Mouse (Mus musculus) CH12.LX (cell line): Measurements from ENCODE around the gene Ptp4a2. TPM values are rescaled to one million over a fixed set of nuclear protein-coding genes. Genes with fewer than 3 reads are reported as not detected.

Experiments
- DNase-seq: peaks from one replicate; pipeline ENCODE4 v3.0.0-alpha.2; 2013; ENCODE audit errors: extremely low read depth
- H3K27ac ChIP-seq: 2 replicates; pipeline ENCODE4 v1.5.1; 2012; ENCODE audit warnings: low read depth, mild to moderate bottlenecking, control low read depth, moderate library complexity; ENCODE audit not compliant: insufficient read depth
- H3K27me3 ChIP-seq: replicated peaks from 2 replicates; pipeline ENCODE3; 2012; ENCODE audit warnings: inconsistent platforms
- H3K36me3 ChIP-seq, 2 experiments: replicated peaks in 1 of 2; 2 replicates each; pipeline versions ENCODE3 to v1.6.1; 2012; ENCODE audit warnings: inconsistent platforms in 1 of 2, low read length in 1 of 2, mild to moderate bottlenecking in 1 of 2, mixed read lengths in 1 of 2, moderate library complexity in 1 of 2; ENCODE audit not compliant: control insufficient read depth in 1 of 2, insufficient read depth in 1 of 2
- H3K4me1 ChIP-seq, 2 experiments: 2 replicates each; pipeline ENCODE4 v1.6.1; 2012; ENCODE audit warnings: inconsistent platforms in 1 of 2, moderate library complexity in 1 of 2; ENCODE audit not compliant: insufficient read depth in 2 of 2, control insufficient read depth in 1 of 2
- H3K4me2 ChIP-seq: 2 replicates; pipeline ENCODE4 v1.6.1; 2012; ENCODE audit warnings: low read depth, mild to moderate bottlenecking, control low read depth; ENCODE audit not compliant: poor library complexity, insufficient read depth, severe bottlenecking
- H3K4me3 ChIP-seq, 3 experiments: fragments of 150-350 bp in 1 of 3; sonication (generic) in 1 of 3; replicated peaks in 1 of 3; 2 replicates each; pipeline versions ENCODE3 to v1.5.1; 2011 to 2012; ENCODE audit warnings: low read depth in 2 of 3, low read length in 2 of 3, mild to moderate bottlenecking in 2 of 3, moderate library complexity in 2 of 3, control low read depth in 1 of 3, improper control_type of control experiment in 1 of 3, inconsistent platforms in 1 of 3, mixed read lengths in 1 of 3; ENCODE audit not compliant: poor library complexity in 1 of 3
- H3K79me2 ChIP-seq: replicated peaks from 2 replicates; pipeline ENCODE4 v1.6.1; 2012; ENCODE audit warnings: mild to moderate bottlenecking, moderate library complexity; ENCODE audit not compliant: control insufficient read depth, poor library complexity, insufficient read depth, severe bottlenecking; ENCODE audit errors: extremely low read depth
- H3K9ac ChIP-seq: 2 replicates; pipeline ENCODE4 v1.6.1; 2012; ENCODE audit warnings: low read depth, mild to moderate bottlenecking, control low read depth, moderate library complexity; ENCODE audit not compliant: insufficient read depth
- H3K9me3 ChIP-seq: replicated peaks from 2 replicates; pipeline ENCODE3; 2012; ENCODE audit warnings: low read length, inconsistent platforms, mixed read lengths
- BHLHE40 ChIP-seq: IDR thresholded peaks from 2 replicates; pipeline ENCODE4 v1.6.1; 2011; ENCODE audit warnings: mild to moderate bottlenecking, low read depth, low read length, improper control_type of control experiment
- CHD1 ChIP-seq: IDR thresholded peaks from 2 replicates; pipeline ENCODE4 v1.6.1; 2012; ENCODE audit warnings: low read depth, low read length, improper control_type of control experiment, inconsistent platforms
- ELF1 ChIP-seq: IDR thresholded peaks from 2 replicates; pipeline ENCODE4 v1.6.1; 2014; ENCODE audit warnings: low read depth, mild to moderate bottlenecking, inconsistent platforms, low read length, improper control_type of control experiment
- EP300 ChIP-seq: IDR thresholded peaks from 2 replicates; pipeline ENCODE4 v1.6.1; 2011; ENCODE audit warnings: low read length, improper control_type of control experiment
- IRF4 ChIP-seq: IDR thresholded peaks from 2 replicates; pipeline ENCODE4 v1.6.1; 2014; ENCODE audit warnings: low read depth, mild to moderate bottlenecking, inconsistent platforms, low read length, improper control_type of control experiment
- JUN ChIP-seq: IDR thresholded peaks from 2 replicates; pipeline ENCODE4 v1.6.1; 2011; ENCODE audit warnings: low read depth, mild to moderate bottlenecking, low read length, improper control_type of control experiment, moderate library complexity; ENCODE audit not compliant: insufficient read depth
- JUND ChIP-seq: conservative IDR thresholded peaks from 2 replicates; pipeline ENCODE4 v1.6.1; 2011; ENCODE audit warnings: low read depth, low read length, improper control_type of control experiment
- MYC ChIP-seq: IDR thresholded peaks from 2 replicates; pipeline ENCODE4 v1.6.1; 2011; ENCODE audit warnings: low read depth, mild to moderate bottlenecking, improper control_type of control experiment, low read length
- POLR2A ChIP-seq: IDR thresholded peaks from 2 replicates; pipeline ENCODE4 v1.6.1; 2011; ENCODE audit warnings: low read depth, mild to moderate bottlenecking, improper control_type of control experiment, low read length
- RAD21 ChIP-seq: IDR thresholded peaks from 2 replicates; pipeline ENCODE4 v1.6.1; 2011; ENCODE audit warnings: low read depth, mild to moderate bottlenecking, low read length, improper control_type of control experiment, moderate library complexity
- TBP ChIP-seq: conservative IDR thresholded peaks from 2 replicates; pipeline ENCODE4 v1.6.1; 2011; ENCODE audit warnings: low read depth, low read length, improper control_type of control experiment
- TCF12 ChIP-seq: IDR thresholded peaks from 2 replicates; pipeline ENCODE4 v1.6.1; 2014; ENCODE audit warnings: low read depth, mild to moderate bottlenecking, inconsistent platforms, low read length, improper control_type of control experiment
- ZC3H11A ChIP-seq: IDR thresholded peaks from 2 replicates; pipeline ENCODE4 v1.6.1; 2012; ENCODE audit warnings: low read depth, mild to moderate bottlenecking, inconsistent platforms, low read length, improper control_type of control experiment
- dilution Hi-C: fragments of 300-500 bp; cut with MboI; formaldehyde crosslinking; loops from 2 replicates; pipeline ENCODE4 v1.14.3; 2020; ENCODE audit warnings: low sequenced_read_pairs; ENCODE audit not compliant: extremely low pct_unique_long_range_greater_than_20kb, extremely low pct_ligation_motif_present
- in situ Hi-C: fragments of 300-500 bp; cut with MboI; formaldehyde crosslinking; loops from 3 replicates; pipeline ENCODE4 v1.14.3; 2019; ENCODE audit warnings: low sequenced_read_pairs, low pct_ligation_motif_present, low pct_unique_long_range_greater_than_20kb, mixed read lengths
- polyA plus RNA-seq: library from polyadenylated mRNA; unstranded; fragments of >175 nt; gene quantifications from 2 replicates; pipeline ENCODE4 v1.2.1, GENCODE M21; 2012; ENCODE audit warnings: low read depth; ENCODE audit not compliant: insufficient read length
- total RNA-seq, 2 experiments: library from RNA; depleted of rRNA; stranded (reverse); fragments of 300-350 nt in 1 of 2; fragments of >200 nt in 1 of 2; gene quantifications; 2 replicates each; pipeline ENCODE4 v1.2.3; 2012 to 2014

The Ptp4a2 gene
- total and polyA plus RNA-seq, 3 experiments = 113 to 415 (median 327) TPM

DNA sequence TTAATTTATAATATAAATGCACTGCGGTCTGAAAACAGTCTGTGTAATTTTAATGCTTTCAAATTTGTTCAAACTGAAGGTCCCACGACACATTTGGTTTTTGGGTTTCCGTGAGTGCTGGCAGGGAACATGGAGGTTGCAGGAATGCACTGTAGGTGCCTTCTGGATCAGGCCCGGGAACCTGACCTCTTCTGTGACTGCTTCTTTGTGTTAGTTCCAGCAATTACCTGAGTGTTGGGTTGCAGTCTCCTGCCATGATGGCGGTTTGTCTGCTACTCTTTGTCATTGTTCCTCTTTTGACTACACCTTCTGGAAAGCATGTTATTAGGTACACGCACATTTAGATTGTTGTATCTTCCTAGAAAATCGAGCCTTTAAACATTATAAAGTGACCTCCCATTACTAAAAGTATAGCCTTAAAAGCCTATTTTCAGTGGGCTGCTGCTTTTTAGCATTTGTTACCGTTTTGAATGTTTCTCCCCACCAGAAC is 67.7 kb downstream of the Ptp4a2 start:
- Histone ChIP-seq H3K27me3 (no peaks in the 10 kb centered on the region), H3K79me2 (no peaks in the 10 kb centered on the region), H3K4me1 (peaks cover 25 to 49% of the 10 kb centered on the region in 2 experiments), H3K9me3 (no peaks in the 10 kb centered on the region), H3K9ac (peak overlapping the region; percentile 22; the same call in 1 of the 2 replicates), H3K4me2 (no peak overlapping the region; the same call in 1 of the 2 replicates), H3K4me3 (no peak overlapping the region), H3K27ac (peak overlapping the region; percentile 33), H3K36me3 (no peaks in the 10 kb centered on the region)
- dilution Hi-C loops (no loop called here), in situ Hi-C loops (no loop called here)
- no peak for DNase-seq
- TF ChIP-seq JUN = no peak
- no peak for TF ChIP-seq RAD21
- 0 out of 2 replicates have a peak, but pooled peaks have one; percentile 10 for TF ChIP-seq TBP
- no peak for TF ChIP-seq MYC
- TF ChIP-seq CHD1 = peak; percentile 76; the same call in 1 of the 2 replicates
- TF ChIP-seq ZC3H11A = no peak
- 0 out of 2 replicates have a peak, but pooled peaks have one; percentile 13 for TF ChIP-seq POLR2A
- no peak for TF ChIP-seq ELF1
- peak; percentile 28; the same call in 1 of the 2 replicates for TF ChIP-seq IRF4

DNA sequence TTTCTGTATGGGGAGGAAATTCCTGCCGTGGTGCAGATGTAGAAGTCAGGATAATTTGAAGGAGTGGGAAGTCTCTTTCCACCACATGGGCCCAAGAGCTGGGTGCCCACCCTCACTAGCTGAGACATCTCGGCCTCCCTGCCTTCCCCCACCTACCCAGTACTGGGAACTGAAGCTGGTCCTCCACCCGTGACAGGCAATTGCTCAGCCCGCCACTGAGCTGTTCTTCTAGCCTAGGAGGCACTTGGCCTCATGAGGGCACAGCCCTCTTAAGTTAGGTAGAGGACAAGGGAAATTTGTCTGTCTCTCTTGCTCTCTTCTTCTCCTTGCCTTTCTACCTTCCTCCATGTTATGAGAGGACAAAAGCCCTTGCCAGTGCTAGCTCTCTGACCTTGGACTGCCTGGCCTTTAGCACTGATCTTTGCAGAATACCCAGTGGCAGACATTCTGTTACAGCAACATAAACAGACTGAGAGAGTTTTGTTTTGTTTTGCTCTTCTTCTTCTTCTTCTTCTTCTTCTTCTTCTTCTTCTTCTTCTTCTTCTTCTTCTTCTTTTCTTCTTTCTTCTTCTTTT is 68.3 kb downstream of the Ptp4a2 start:
- Histone ChIP-seq H3K9me3 (no peaks in the 10 kb centered on the region), H3K27me3 (no peaks in the 10 kb centered on the region), H3K4me2 (no peak overlapping the region), H3K4me1 (peaks cover 29 to 54% of the 10 kb centered on the region in 2 experiments), H3K9ac (0 out of 2 replicates have a peak overlapping the region, but pooled peaks have one; percentile 22), H3K36me3 (no peaks in the 10 kb centered on the region), H3K4me3 (no peak overlapping the region), H3K79me2 (no peaks in the 10 kb centered on the region), H3K27ac (peak overlapping the region; percentile 73)
- dilution Hi-C loops (no loop called here), in situ Hi-C loops (no loop called here)
- DNase-seq = no peak
- TF ChIP-seq TBP (0 out of 2 replicates have a peak, but pooled peaks have one; percentile 0), IRF4 (no peak)

DNA sequence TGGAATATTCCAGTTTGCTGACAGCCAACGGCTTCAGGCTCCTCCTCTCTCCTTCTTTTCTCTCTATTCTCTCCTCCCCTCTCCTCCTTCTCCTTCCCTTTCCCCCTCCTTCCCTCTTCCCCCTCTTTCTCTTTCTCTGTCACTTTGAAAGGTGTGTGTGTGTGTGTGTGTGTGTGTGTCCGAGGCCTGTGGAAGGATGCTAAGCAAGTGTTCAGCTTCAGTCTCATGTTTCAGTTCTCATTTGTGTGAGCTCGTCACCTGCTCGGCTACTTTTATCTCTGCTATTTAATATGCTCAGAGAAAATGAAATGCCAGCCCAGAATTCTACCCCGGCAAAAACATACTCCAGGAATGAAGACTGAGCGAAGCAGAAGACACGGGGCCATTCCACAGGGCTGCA is 69.6 kb downstream of the Ptp4a2 start:
- no peak overlapping the region for H3K4me3 ChIP-seq
- H3K9me3 ChIP-seq = no peaks in the 10 kb centered on the region
- in situ Hi-C loops = loop anchor here (5.0 kb wide), 1 partner anchor 42 kb away; no protein-coding TSS in a partner anchor
- H3K79me2 ChIP-seq = no peaks in the 10 kb centered on the region
- dilution Hi-C loops = no loop called here
- H3K4me1 ChIP-seq = peaks cover 29 to 58% of the 10 kb centered on the region in 2 experiments
- peak overlapping the region; percentile 18; the same call in 1 of the 2 replicates for H3K27ac ChIP-seq
- H3K4me2 ChIP-seq = peak overlapping the region; percentile 39; the same call in 1 of the 2 replicates
- peak overlapping the region; percentile 23; the same call in 1 of the 2 replicates for H3K9ac ChIP-seq
- no peaks in the 10 kb centered on the region for H3K36me3 ChIP-seq
- no peak for DNase-seq
- TF ChIP-seq EP300 (no peak), IRF4 (peak; percentile 54), BHLHE40 (peak; percentile 69), ELF1 (0 out of 2 replicates have a peak, but pooled peaks have one; percentile 10), TCF12 (peak; percentile 51; the same call in 1 of the 2 replicates), JUND (no peak)
- H3K27me3 ChIP-seq = no peaks in the 10 kb centered on the region
